Mouse (Mus musculus): Measurements from ENCODE around the gene Hoxa1. TPM values are rescaled to one million over a fixed set of nuclear protein-coding genes. Genes with fewer than 3 reads are reported as not detected.

Gene Hoxa1
- polyA plus RNA-seq, 1 experiment = 0.21 TPM

- Histone ChIP-seq H3K4me3 (ENCODE audit: extremely low read depth, insufficient read depth, insufficient read length) (no peak overlapping the region; the same call in 1 of the 2 replicates), H3K27me3 (ENCODE audit: control insufficient read depth, insufficient read depth, low read length) (peaks cover 26% of the 10 kb centered on the region), H3K36me3 (ENCODE audit: control insufficient read depth, insufficient read depth, low read length) (no peaks in the 10 kb centered on the region), H3K27ac (ENCODE audit: insufficient read depth, low read length) (no peak overlapping the region), H3K4me1 (ENCODE audit: control insufficient read depth, insufficient read depth, insufficient read length) (peaks cover 5% of the 10 kb centered on the region)
- TF ChIP-seq CTCF (IDR thresholded peaks at IDR 0.05; ENCODE audit: extremely low read depth, insufficient read depth, insufficient read length, insufficient replicate concordance) (no peak), POLR2A (IDR thresholded peaks at IDR 0.05; ENCODE audit: low read depth, low read length) (no peak)
- DNase-seq (ENCODE audit: low read depth in 1 of 2, low spot score in 2 of 2) = no peak
- WGBS = 44% methylated on average over 12 of the region's 12 CpGs
Measured at GRCm38 (mm10) chr6:52159164-52159761, 1.1 kb upstream of the Hoxa1 start.

GRCm38 (mm10) chr6:52157466-52158275 is 446 bp downstream of the Hoxa1 start:
- no peaks in the 10 kb centered on the region for H3K36me3 ChIP-seq (ENCODE audit: control insufficient read depth, insufficient read depth, low read length)
- H3K4me3 ChIP-seq (ENCODE audit: extremely low read depth, insufficient read depth, insufficient read length) = peak overlapping the region; percentile 58; the same call in 1 of the 2 replicates
- peaks cover 5% of the 10 kb centered on the region for H3K4me1 ChIP-seq (ENCODE audit: control insufficient read depth, insufficient read depth, insufficient read length)
- H3K27me3 ChIP-seq (ENCODE audit: control insufficient read depth, insufficient read depth, low read length) = peaks cover 23% of the 10 kb centered on the region
- WGBS = 5% methylated on average over 32 of the region's 32 CpGs
- no peak overlapping the region for H3K27ac ChIP-seq (ENCODE audit: insufficient read depth, low read length)
- TF ChIP-seq CTCF (IDR thresholded peaks at IDR 0.05; ENCODE audit: extremely low read depth, insufficient read depth, insufficient read length, insufficient replicate concordance) (no peak), POLR2A (IDR thresholded peaks at IDR 0.05; ENCODE audit: low read depth, low read length) (no peak)
- no peak for DNase-seq (ENCODE audit: low read depth in 1 of 2, low spot score in 2 of 2)

GRCm38 (mm10) chr6:52156551-52157200 is 1.4 kb downstream of the Hoxa1 start:
- DNase-seq (ENCODE audit: low read depth in 1 of 2, low spot score in 2 of 2) = no peak
- Histone ChIP-seq H3K27me3 (ENCODE audit: control insufficient read depth, insufficient read depth, low read length) (peaks cover 25% of the 10 kb centered on the region), H3K4me3 (ENCODE audit: extremely low read depth, insufficient read depth, insufficient read length) (no peak overlapping the region), H3K4me1 (ENCODE audit: control insufficient read depth, insufficient read depth, insufficient read length) (peaks cover 5% of the 10 kb centered on the region), H3K27ac (ENCODE audit: insufficient read depth, low read length) (no peak overlapping the region), H3K36me3 (ENCODE audit: control insufficient read depth, insufficient read depth, low read length) (no peaks in the 10 kb centered on the region)
- WGBS = 12% methylated on average over 20 of the region's 20 CpGs
- TF ChIP-seq POLR2A (IDR thresholded peaks at IDR 0.05; ENCODE audit: low read depth, low read length) (no peak), CTCF (IDR thresholded peaks at IDR 0.05; ENCODE audit: extremely low read depth, insufficient read depth, insufficient read length, insufficient replicate concordance) (no peak)

- peaks cover 5% of the 10 kb centered on the region for H3K4me1 ChIP-seq (ENCODE audit: control insufficient read depth, insufficient read depth, insufficient read length)
- WGBS = 81% methylated on average over 3 of the region's 3 CpGs
- DNase-seq (ENCODE audit: low read depth in 1 of 2, low spot score in 2 of 2) = no peak
- H3K4me3 ChIP-seq (ENCODE audit: extremely low read depth, insufficient read depth, insufficient read length) = no peak overlapping the region
- peaks cover 22% of the 10 kb centered on the region for H3K27me3 ChIP-seq (ENCODE audit: control insufficient read depth, insufficient read depth, low read length)
- H3K36me3 ChIP-seq (ENCODE audit: control insufficient read depth, insufficient read depth, low read length) = no peaks in the 10 kb centered on the region
- TF ChIP-seq POLR2A (IDR thresholded peaks at IDR 0.05; ENCODE audit: low read depth, low read length) (no peak), CTCF (IDR thresholded peaks at IDR 0.05; ENCODE audit: extremely low read depth, insufficient read depth, insufficient read length, insufficient replicate concordance) (no peak)
- H3K27ac ChIP-seq (ENCODE audit: insufficient read depth, low read length) = no peak overlapping the region
Measured at GRCm38 (mm10) chr6:52155471-52155870, 2.6 kb downstream of the Hoxa1 start.

- H3K27ac ChIP-seq (ENCODE audit: insufficient read depth, low read length) = no peak overlapping the region
- TF ChIP-seq CTCF (IDR thresholded peaks at IDR 0.05; ENCODE audit: extremely low read depth, insufficient read depth, insufficient read length, insufficient replicate concordance) (no peak), POLR2A (IDR thresholded peaks at IDR 0.05; ENCODE audit: low read depth, low read length) (no peak)
- peaks cover 5% of the 10 kb centered on the region for H3K4me1 ChIP-seq (ENCODE audit: control insufficient read depth, insufficient read depth, insufficient read length)
- no peaks in the 10 kb centered on the region for H3K36me3 ChIP-seq (ENCODE audit: control insufficient read depth, insufficient read depth, low read length)
- no peak overlapping the region for H3K4me3 ChIP-seq (ENCODE audit: extremely low read depth, insufficient read depth, insufficient read length)
- H3K27me3 ChIP-seq (ENCODE audit: control insufficient read depth, insufficient read depth, low read length) = peaks cover 20% of the 10 kb centered on the region
- WGBS = 73% methylated on average over 5 of the region's 5 CpGs
- no peak for DNase-seq (ENCODE audit: low read depth in 1 of 2, low spot score in 2 of 2)
Measured at GRCm38 (mm10) chr6:52154044-52154443, 4.1 kb downstream of the Hoxa1 start.

GRCm38 (mm10) chr6:52153270-52153669 is 4.8 kb downstream of the Hoxa1 start:
- 24% methylated on average over 6 of the region's 6 CpGs for WGBS
- TF ChIP-seq POLR2A (IDR thresholded peaks at IDR 0.05; ENCODE audit: low read depth, low read length) (no peak), CTCF (IDR thresholded peaks at IDR 0.05; ENCODE audit: extremely low read depth, insufficient read depth, insufficient read length, insufficient replicate concordance) (no peak)
- Histone ChIP-seq H3K4me3 (ENCODE audit: extremely low read depth, insufficient read depth, insufficient read length) (no peak overlapping the region), H3K27me3 (ENCODE audit: control insufficient read depth, insufficient read depth, low read length) (peaks cover 17% of the 10 kb centered on the region), H3K4me1 (ENCODE audit: control insufficient read depth, insufficient read depth, insufficient read length) (peaks cover 5% of the 10 kb centered on the region), H3K36me3 (ENCODE audit: control insufficient read depth, insufficient read depth, low read length) (no peaks in the 10 kb centered on the region), H3K27ac (ENCODE audit: insufficient read depth, low read length) (no peak overlapping the region)
- no peak for DNase-seq (ENCODE audit: low read depth in 1 of 2, low spot score in 2 of 2)

Measured in spleen, adult 2 months (tissue).